Mouse (Mus musculus): ENCODE measurements around the gene Nxnl1. TPM values are rescaled to one million over a fixed set of nuclear protein-coding genes. Genes with fewer than 3 reads are reported as not detected.

The Nxnl1 gene
- total RNA-seq, 2 experiments from 2014 or later = 0.18 to 0.22 TPM

GRCm38 (mm10) chr8:71591471-71592373, 25.3 kb upstream of the Nxnl1 start, which contains the start of gene Pgls:
TSS of gene Pgls (plus strand) at chr8:71592176.
- intact Hi-C loops (cut with DNase I) = loop anchor here (2.0 kb wide), 1 partner anchor 23 kb away; the partner anchor contains the start of gene Slc27a1
- peak; percentile 98 to 99 for DNase-seq (ENCODE audit: low spot score in 2 of 2)

GRCm38 (mm10) chr8:71591017-71591416, 24.6 kb upstream of the Nxnl1 start:
- DNase-seq (ENCODE audit: low spot score in 2 of 2) = no peak
- intact Hi-C loops (cut with DNase I) = no loop called here

- no peak for DNase-seq (ENCODE audit: low spot score in 2 of 2)
- intact Hi-C loops (cut with DNase I) = no loop called here
Measured at GRCm38 (mm10) chr8:71588762-71589161, 22.4 kb upstream of the Nxnl1 start.

- DNase-seq (ENCODE audit: low spot score in 2 of 2) = no peak
- intact Hi-C loops (cut with DNase I) = no loop called here
Measured at GRCm38 (mm10) chr8:71586891-71587290, 20.5 kb upstream of the Nxnl1 start.

GRCm38 (mm10) chr8:71580201-71580600, 13.8 kb upstream of the Nxnl1 start:
- DNase-seq (ENCODE audit: low spot score in 2 of 2) = no peak
- intact Hi-C loops (cut with DNase I) = no loop called here

- intact Hi-C loops (cut with DNase I) = no loop called here
Measured at GRCm38 (mm10) chr8:71579476-71579875, 13.1 kb upstream of the Nxnl1 start.

GRCm38 (mm10) chr8:71579009-71579408, 12.6 kb upstream of the Nxnl1 start:
- DNase-seq (ENCODE audit: low spot score in 2 of 2) = no peak
- intact Hi-C loops (cut with DNase I) = no loop called here

More at GRCm38 (mm10) chr8:71579476-71579875, 13.1 kb upstream of the Nxnl1 start:
- no peak for DNase-seq (ENCODE audit: low spot score in 2 of 2)

- no peak for DNase-seq (ENCODE audit: low spot score in 2 of 2)
- intact Hi-C loops (cut with DNase I) = no loop called here
Measured at GRCm38 (mm10) chr8:71577856-71578387, 11.5 kb upstream of the Nxnl1 start.

GRCm38 (mm10) chr8:71575020-71575419, 8.6 kb upstream of the Nxnl1 start:
- DNase-seq (ENCODE audit: low spot score in 2 of 2) = no peak
- intact Hi-C loops (cut with DNase I) = no loop called here

- intact Hi-C loops (cut with DNase I) = no loop called here
Measured at GRCm38 (mm10) chr8:71574426-71574825, 8.0 kb upstream of the Nxnl1 start.

GRCm38 (mm10) chr8:71572847-71573633, 6.6 kb upstream of the Nxnl1 start:
- peak; percentile 68 to 75 for DNase-seq (ENCODE audit: low spot score in 2 of 2)
- intact Hi-C loops (cut with DNase I) = no loop called here

More at GRCm38 (mm10) chr8:71574426-71574825, 8.0 kb upstream of the Nxnl1 start:
- DNase-seq (ENCODE audit: low spot score in 2 of 2) = no peak

GRCm38 (mm10) chr8:71572077-71572476, 5.7 kb upstream of the Nxnl1 start:
- DNase-seq (ENCODE audit: low spot score in 2 of 2) = no peak
- intact Hi-C loops (cut with DNase I) = no loop called here

GRCm38 (mm10) chr8:71570291-71570954, 4.0 kb upstream of the Nxnl1 start:
- intact Hi-C loops (cut with DNase I) = no loop called here

GRCm38 (mm10) chr8:71569366-71570290, 3.2 kb upstream of the Nxnl1 start:
- intact Hi-C loops (cut with DNase I) = loop anchor here (2.0 kb wide), 1 partner anchor 23 kb away; the partner anchor contains the start of gene Pgls

More at GRCm38 (mm10) chr8:71570291-71570954, 4.0 kb upstream of the Nxnl1 start:
- DNase-seq (ENCODE audit: low spot score in 2 of 2) = peak; percentile 94 to 96

GRCm38 (mm10) chr8:71568941-71569340, 2.5 kb upstream of the Nxnl1 start:
- DNase-seq (ENCODE audit: low spot score in 2 of 2) = no peak
- intact Hi-C loops (cut with DNase I) = loop anchor here (2.0 kb wide), 1 partner anchor 24 kb away; the partner anchor contains the start of gene Pgls

More at GRCm38 (mm10) chr8:71569366-71570290, 3.2 kb upstream of the Nxnl1 start:
- DNase-seq (ENCODE audit: low spot score in 2 of 2) = peak; percentile 91 to 93

- DNase-seq (ENCODE audit: low spot score in 2 of 2) = peak; percentile 50 to 52
- intact Hi-C loops (cut with DNase I) = loop anchor here (2.0 kb wide), 1 partner anchor 24 kb away; the partner anchor contains the start of gene Pgls
Measured at GRCm38 (mm10) chr8:71568387-71568937, 2.1 kb upstream of the Nxnl1 start, which contains the start of gene Slc27a1. TSS of gene Slc27a1 (plus strand) at chr8:71568882.

- no peak for DNase-seq (ENCODE audit: low spot score in 2 of 2)
- intact Hi-C loops (cut with DNase I) = no loop called here
Measured at GRCm38 (mm10) chr8:71567587-71567986, 1.2 kb upstream of the Nxnl1 start.

- DNase-seq (ENCODE audit: low spot score in 2 of 2) = no peak
- intact Hi-C loops (cut with DNase I) = loop anchor here (2.0 kb wide), 1 partner anchor 33 kb away; the partner anchor contains the start of gene Fam129c
Measured at GRCm38 (mm10) chr8:71563992-71564391, 2.4 kb downstream of the Nxnl1 start.

Data from left cerebral cortex, postnatal 36 days (tissue).